Mouse (Mus musculus): Measurements from ENCODE around the gene Dcaf5. TPM values are rescaled to one million over a fixed set of nuclear protein-coding genes. Genes with fewer than 3 reads are reported as not detected.

The Dcaf5 gene
- total RNA-seq, 2 experiments from 2014 or later: 83.2 to 90.6 TPM

- intact Hi-C loops (cut with DNase I): no loop called here
- DNase-seq (ENCODE audit: low spot score in 2 of 2): peak in 1 of 2 experiments; percentile 55
Observed at GRCm38 (mm10) chr12:80415100-80415499, 21.3 kb downstream of the Dcaf5 start.

GRCm38 (mm10) chr12:80410855-80411254 lies 25.5 kb downstream of the Dcaf5 start:
- no peak for DNase-seq (ENCODE audit: low spot score in 2 of 2)

GRCm38 (mm10) chr12:80407824-80408223 lies 28.6 kb downstream of the Dcaf5 start:
- no peak for DNase-seq (ENCODE audit: low spot score in 2 of 2)
- intact Hi-C loops (cut with DNase I): no loop called here

More at GRCm38 (mm10) chr12:80410855-80411254, 25.5 kb downstream of the Dcaf5 start:
- intact Hi-C loops (cut with DNase I): no loop called here

- DNase-seq (ENCODE audit: low spot score in 2 of 2): no peak
- intact Hi-C loops (cut with DNase I): no loop called here
Observed at GRCm38 (mm10) chr12:80406650-80407049, 29.8 kb downstream of the Dcaf5 start.

GRCm38 (mm10) chr12:80404139-80404538 lies 32.3 kb downstream of the Dcaf5 start:
- intact Hi-C loops (cut with DNase I): no loop called here
- DNase-seq (ENCODE audit: low spot score in 2 of 2): no peak

- DNase-seq (ENCODE audit: low spot score in 2 of 2): no peak
- intact Hi-C loops (cut with DNase I): no loop called here
Observed at GRCm38 (mm10) chr12:80399147-80399546, 37.3 kb downstream of the Dcaf5 start.

- DNase-seq (ENCODE audit: low spot score in 2 of 2): no peak
- intact Hi-C loops (cut with DNase I): no loop called here
Observed at GRCm38 (mm10) chr12:80396397-80396796, 40.0 kb downstream of the Dcaf5 start.

GRCm38 (mm10) chr12:80395270-80395669 lies 41.1 kb downstream of the Dcaf5 start:
- DNase-seq (ENCODE audit: low spot score in 2 of 2): peak in 1 of 2 experiments; percentile 90
- intact Hi-C loops (cut with DNase I): no loop called here

GRCm38 (mm10) chr12:80394045-80394444 lies 42.4 kb downstream of the Dcaf5 start:
- intact Hi-C loops (cut with DNase I): no loop called here
- no peak for DNase-seq (ENCODE audit: low spot score in 2 of 2)

- intact Hi-C loops (cut with DNase I): loop anchor here (2.0 to 5.0 kb wide), 2 partner anchors 191 to 232 kb away; no protein-coding TSS in a partner anchor
- peak in 1 of 2 experiments; percentile 63 for DNase-seq (ENCODE audit: low spot score in 2 of 2)
Observed at GRCm38 (mm10) chr12:80389448-80389847, 47.0 kb downstream of the Dcaf5 start.

GRCm38 (mm10) chr12:80387326-80387725 lies 49.1 kb downstream of the Dcaf5 start:
- intact Hi-C loops (cut with DNase I): loop anchor here (5.0 kb wide), 1 partner anchor 230 kb away; no protein-coding TSS in a partner anchor
- DNase-seq (ENCODE audit: low spot score in 2 of 2): peak; percentile 46 to 82

- intact Hi-C loops (cut with DNase I): loop anchor here (5.0 kb wide), 1 partner anchor 228 kb away; no protein-coding TSS in a partner anchor
- DNase-seq (ENCODE audit: low spot score in 2 of 2): no peak
Observed at GRCm38 (mm10) chr12:80385361-80385760, 51.0 kb downstream of the Dcaf5 start.

GRCm38 (mm10) chr12:80383478-80383877 lies 52.9 kb downstream of the Dcaf5 start:
- intact Hi-C loops (cut with DNase I): no loop called here
- DNase-seq (ENCODE audit: low spot score in 2 of 2): no peak

GRCm38 (mm10) chr12:80382794-80383193 lies 53.6 kb downstream of the Dcaf5 start:
- intact Hi-C loops (cut with DNase I): no loop called here
- DNase-seq (ENCODE audit: low spot score in 2 of 2): no peak

- intact Hi-C loops (cut with DNase I): no loop called here
- DNase-seq (ENCODE audit: low spot score in 2 of 2): peak; percentile 23 to 59
Observed at GRCm38 (mm10) chr12:80379831-80380457, 56.5 kb downstream of the Dcaf5 start.

- intact Hi-C loops (cut with DNase I): no loop called here
- DNase-seq (ENCODE audit: low spot score in 2 of 2): no peak
Observed at GRCm38 (mm10) chr12:80379393-80379792, 57.0 kb downstream of the Dcaf5 start.

GRCm38 (mm10) chr12:80377604-80378003 lies 58.8 kb downstream of the Dcaf5 start:
- intact Hi-C loops (cut with DNase I): no loop called here

GRCm38 (mm10) chr12:80375721-80376120 lies 60.7 kb downstream of the Dcaf5 start:
- no peak for DNase-seq (ENCODE audit: low spot score in 2 of 2)
- intact Hi-C loops (cut with DNase I): no loop called here

More at GRCm38 (mm10) chr12:80377604-80378003, 58.8 kb downstream of the Dcaf5 start:
- peak in 1 of 2 experiments; percentile 53 for DNase-seq (ENCODE audit: low spot score in 2 of 2)

- no peak for DNase-seq (ENCODE audit: low spot score in 2 of 2)
- intact Hi-C loops (cut with DNase I): no loop called here
Observed at GRCm38 (mm10) chr12:80374736-80375135, 61.7 kb downstream of the Dcaf5 start.

- intact Hi-C loops (cut with DNase I): no loop called here
Observed at GRCm38 (mm10) chr12:80372946-80373345, 63.5 kb downstream of the Dcaf5 start.

GRCm38 (mm10) chr12:80367227-80367626 lies 69.2 kb downstream of the Dcaf5 start:
- DNase-seq (ENCODE audit: low spot score in 2 of 2): no peak
- intact Hi-C loops (cut with DNase I): no loop called here

More at GRCm38 (mm10) chr12:80372946-80373345, 63.5 kb downstream of the Dcaf5 start:
- DNase-seq (ENCODE audit: low spot score in 2 of 2): no peak

Measured in left cerebral cortex, postnatal 25 days (tissue).